Mouse (Mus musculus) lung, postnatal 4 days (tissue): ENCODE results near the gene Mphosph6.

Experiments used
- DNase-seq, 2 experiments: peaks; one replicate each; pipeline ENCODE4 v3.0.0; 2021

Mphosph6 gene

DNA sequence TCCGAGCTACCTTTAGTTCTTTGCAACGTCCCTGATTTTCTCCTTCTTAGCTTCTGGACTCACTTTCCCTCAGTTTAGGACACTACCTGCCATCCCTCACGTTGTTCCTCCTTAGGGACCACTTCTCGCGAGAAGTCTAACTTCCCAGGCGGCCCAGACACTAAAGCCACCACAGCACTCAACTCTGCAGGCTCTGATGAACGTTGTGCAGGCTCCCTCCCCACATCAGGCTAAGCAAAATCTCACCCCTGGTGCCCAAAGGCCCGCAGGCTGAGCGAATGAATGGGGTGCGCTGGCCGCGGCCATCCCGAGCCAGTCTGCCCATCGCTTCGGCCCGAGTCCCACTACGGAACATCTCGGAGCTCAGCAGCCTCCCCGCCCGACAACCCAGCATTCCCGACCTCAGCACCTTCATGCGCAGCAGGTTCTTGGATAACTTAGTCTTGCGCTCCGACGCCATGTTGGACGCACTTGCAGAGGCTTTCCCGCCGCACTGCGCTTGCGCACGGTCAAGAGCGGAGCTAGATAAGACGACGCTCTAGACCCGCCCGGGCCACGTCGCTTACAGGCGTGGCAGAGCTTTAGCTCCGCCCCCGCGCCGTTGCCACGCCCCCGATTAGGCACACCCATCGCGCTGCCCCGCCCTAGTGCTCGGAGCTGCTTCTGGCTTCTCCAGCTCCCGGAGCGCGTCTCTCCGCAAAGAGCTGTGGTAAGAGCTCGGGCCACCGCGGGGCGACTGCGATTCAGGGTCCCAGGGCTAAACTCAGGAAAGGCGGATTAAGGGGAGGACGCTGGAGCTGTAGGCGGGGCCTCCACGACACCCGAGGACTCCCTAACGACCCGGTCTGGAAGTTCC is at the start of gene Mphosph6:
Gene Mphosph6, minus strand, starts transcription at position 501 of the 856 bp plus-strand sequence.
- DNase-seq: peak; percentile 97 to 98

DNA sequence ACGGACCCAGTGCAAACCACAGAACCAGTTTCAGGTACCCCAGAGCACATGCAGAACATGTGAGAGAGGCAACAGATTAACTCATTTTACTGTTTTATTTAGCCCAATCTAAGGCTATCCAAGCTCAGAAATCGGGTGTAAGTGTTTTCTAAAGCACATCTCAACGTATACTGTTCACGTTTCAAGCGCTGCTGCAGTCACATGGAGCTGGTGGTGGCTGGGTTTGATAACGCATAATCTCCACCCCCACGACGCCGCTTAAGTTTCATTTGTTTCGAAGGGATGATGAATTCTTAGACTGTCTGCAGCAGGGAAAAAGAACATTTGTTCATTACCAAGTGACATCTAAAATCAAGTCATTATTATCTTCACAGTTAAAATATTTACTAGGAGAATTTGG is 48.7 kb upstream of the Mphosph6 start:
- DNase-seq: no peak

DNA sequence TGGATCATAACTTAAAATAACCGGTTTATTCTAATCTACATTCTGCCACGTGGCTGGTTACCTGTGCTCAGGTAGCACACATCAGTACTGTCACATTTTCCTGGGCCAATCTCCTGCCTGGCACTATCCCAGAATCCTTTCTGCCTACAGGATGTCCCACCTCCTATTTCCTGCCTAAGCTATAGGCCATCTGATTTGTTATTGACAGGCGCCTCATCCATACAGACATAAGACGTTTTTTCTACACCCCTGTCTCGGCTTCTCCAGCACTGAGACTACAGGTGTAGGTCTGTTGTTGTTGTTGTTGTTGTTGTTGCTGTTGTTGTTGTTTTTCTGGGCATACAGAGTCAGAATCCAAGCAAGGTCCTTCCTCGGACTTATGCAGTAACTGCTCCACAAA is 46.1 kb upstream of the Mphosph6 start:
- DNase-seq: no peak

DNA sequence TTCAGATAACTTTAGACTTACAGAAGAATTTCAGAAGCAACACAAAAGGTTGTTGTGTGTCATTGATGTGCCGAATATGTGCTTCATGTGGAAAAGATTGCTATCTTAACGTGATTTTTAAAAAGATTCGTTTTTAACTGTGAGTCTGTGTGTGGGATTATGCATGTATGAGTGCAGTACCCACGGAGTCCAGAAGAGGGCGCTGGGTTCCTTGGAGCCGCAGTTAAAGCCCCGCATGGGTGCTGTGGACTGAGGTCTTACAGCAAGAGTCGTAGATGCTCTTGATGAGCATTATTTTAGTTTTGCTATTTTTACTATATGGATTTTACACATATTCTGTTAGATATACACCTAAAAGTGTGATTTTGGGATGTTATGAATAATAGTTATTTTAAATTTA is 42.0 kb upstream of the Mphosph6 start:
- no peak for DNase-seq

DNA sequence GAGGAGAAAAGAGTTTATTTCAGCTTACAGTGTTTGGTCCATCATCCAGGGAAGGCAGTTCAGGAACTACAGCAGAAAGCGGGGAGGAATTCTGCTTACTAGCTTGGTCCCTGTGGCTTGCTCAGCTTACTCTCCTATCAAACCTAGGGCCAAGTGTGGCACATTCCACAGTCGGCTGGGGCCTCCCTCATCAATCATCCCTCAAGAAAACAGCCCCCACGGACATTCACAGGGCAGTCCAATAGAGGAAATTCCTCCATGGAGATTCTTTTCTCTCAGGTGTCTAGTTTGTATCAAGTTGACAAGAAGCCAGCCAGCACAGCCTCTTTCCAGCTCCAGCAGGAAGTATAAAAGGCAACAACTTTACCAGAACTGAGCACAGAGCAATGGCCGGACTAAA is 11.8 kb upstream of the Mphosph6 start:
- DNase-seq: no peak

DNA sequence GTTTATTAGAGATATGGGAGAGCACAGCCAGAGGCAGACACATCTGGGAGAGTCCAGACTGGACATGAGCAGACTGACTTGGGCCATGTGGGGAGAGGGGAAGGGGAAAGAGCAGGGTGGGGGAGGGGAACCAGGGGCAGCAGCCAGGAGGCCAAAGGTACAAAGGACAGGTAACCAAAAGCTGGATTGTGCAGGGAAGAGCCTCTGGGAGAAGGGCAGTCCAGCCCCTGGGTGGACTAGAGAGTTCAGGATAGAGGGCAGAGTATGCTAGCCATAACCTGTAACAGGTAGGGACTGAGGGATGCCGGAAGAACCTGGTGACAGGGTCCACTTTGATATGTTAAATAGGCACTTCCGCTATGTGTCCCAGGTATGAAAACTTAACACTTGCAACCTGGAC is 8.9 kb upstream of the Mphosph6 start:
- DNase-seq: no peak

DNA sequence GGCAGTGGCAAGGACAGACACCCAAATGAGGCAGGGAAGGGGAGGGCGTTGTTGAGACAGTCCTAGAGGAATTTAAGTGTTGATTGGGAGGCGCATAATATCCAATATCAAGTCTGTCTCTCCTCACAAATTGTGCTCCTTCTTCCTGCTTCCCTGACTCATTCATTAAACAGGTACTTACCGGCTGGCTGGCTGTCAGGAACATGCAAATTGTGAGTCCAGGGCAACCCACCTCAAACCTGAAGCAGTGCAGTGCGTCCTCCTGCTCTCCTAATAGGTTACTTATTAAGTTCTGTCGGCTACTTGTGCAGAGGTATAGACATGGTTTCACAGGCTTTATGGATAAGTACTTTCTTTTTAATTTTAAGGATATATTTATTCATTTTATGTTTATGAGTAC is 3.7 kb upstream of the Mphosph6 start:
- DNase-seq: peak; percentile 17 to 39

DNA sequence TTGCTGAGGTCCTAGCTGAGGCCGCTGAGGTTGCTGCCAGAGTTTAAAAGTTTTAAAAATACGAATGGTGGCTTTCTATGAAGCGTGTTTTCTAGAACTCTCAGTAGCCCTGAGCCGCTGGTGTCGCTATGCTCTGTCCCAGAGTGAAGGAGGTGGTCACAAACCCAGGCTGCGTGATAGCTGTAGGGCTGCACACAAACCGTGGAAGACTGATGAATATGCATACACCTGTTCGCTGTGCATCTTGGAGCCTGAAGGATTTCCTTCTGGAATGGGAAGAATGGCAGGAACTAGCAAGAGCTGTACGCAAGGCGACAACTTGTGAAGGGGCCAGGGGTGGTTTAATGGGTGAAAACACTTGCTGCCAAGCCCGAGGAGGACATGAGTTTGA is 551 bp upstream of the Mphosph6 start:
- DNase-seq: no peak

DNA sequence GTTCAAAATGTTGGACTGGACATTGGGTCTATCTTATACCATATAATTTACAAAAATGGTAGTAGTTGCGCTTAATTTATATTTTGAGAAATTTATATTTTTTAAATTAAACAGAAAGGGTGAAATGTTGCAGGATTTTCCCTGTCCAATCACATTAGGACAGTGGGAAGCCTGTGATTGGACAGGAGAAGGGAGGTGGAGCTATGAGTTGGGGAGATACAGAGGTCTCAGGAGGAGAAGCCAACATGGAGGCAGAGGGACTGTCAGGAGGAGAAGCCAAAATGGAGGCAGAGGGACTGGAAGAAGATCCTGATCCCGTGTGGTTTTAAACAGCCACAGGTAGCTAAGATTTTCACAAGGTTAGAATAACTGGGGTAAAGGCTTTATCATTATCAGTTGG is 3.7 kb downstream of the Mphosph6 start:
- no peak for DNase-seq

DNA sequence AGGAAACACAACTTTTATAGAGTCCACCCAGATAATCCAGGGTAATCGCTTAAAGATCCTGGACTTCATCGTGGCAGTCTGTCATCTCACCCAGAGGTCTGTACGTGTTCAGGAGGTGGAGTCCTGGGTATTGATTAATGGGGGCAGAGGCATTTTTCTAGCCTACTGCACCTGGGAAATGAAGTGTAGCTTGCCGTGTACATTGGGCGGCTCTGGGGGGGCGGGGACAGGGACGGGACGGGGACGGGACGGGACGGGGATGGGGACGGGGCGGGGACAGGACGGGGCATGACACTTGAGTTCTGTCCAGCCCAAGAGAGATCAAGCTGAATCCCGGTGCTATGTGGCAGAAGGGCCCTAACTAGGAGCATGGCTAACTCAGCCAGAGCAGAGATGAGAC is 5.3 kb downstream of the Mphosph6 start:
- no peak for DNase-seq

DNA sequence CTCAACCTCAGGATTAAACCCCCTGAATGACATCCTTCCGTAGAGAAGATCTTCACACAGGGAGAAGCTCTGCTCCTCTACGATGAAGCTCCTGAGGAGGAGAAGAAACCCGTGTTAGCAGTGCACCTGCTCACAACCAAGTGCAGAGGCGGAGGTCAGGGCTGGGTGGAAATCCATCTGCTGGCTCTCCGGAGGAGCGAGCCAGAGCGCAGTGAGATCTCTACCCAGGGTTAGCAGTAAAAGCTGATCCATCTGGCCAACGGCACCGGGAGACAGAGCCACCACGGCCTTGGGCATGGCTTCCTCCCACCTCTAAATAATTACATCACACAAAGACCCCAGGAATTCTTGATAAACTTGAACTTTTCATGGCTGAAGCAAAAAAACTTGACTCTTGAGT is 7.2 kb downstream of the Mphosph6 start:
- DNase-seq: no peak

DNA sequence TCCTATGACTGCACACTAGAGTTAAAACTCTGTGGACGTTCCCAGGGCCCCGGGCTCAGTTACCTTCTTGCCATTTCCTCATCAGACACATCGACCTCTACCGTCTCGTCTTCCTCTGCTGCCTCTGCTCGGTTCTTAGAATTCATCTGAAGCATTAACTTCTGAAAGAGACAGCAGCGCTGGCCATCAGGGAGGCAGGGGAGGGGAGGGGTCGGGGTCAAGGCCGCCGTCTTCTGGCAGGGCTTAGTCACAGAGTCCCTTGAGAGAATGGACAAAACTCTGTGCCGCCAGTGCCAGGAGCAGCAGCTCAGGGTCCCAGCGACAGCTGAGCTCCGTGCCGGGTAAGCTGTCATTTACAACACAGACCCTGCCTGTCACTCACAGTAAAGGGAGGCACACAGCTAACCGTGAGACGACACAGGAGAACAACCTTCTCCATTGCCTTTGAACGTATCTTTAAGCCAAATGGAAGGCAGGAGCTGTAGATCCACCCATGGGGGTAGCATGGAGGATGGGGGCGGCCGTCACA is 9.1 kb downstream of the Mphosph6 start:
- no peak for DNase-seq

DNA sequence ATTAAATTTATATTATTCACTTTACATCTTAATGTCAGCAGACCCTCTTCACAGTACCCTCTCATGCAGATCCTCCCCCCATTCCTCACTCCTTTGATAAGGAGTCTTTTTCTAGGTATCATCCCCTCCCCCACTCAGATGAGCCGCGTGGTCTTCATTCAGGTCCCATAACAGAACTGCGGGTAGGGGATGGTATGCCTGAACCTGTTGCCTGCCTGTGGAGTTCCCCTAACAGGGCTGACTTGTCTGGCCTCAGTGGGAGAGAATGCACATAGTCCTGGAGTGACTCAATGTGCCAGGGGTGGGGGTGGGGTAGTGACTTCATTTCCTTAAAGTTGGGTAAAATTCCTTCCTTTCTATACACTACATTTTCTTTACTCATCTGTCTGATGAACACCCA is 15.3 kb downstream of the Mphosph6 start:
- DNase-seq: no peak

DNA sequence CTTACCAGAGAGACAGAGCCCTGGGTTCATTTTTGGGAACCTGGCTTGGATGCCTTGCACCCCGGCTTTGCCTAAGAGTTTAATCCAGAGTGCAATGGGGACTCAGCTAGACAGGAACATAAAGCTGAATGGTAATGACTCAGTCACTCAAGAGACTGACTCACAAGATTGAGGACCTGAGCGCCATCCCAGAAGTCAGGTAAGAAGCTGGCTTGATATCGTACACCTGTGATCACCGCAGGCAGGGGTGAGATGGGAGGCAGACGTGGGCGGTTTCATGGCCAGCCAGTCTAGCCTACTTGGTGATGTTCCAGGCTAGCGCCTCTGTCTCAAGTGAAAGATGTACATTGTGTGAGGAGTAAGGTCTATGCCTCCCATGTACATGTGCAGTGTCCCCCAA is 18.7 kb downstream of the Mphosph6 start:
- no peak for DNase-seq

DNA sequence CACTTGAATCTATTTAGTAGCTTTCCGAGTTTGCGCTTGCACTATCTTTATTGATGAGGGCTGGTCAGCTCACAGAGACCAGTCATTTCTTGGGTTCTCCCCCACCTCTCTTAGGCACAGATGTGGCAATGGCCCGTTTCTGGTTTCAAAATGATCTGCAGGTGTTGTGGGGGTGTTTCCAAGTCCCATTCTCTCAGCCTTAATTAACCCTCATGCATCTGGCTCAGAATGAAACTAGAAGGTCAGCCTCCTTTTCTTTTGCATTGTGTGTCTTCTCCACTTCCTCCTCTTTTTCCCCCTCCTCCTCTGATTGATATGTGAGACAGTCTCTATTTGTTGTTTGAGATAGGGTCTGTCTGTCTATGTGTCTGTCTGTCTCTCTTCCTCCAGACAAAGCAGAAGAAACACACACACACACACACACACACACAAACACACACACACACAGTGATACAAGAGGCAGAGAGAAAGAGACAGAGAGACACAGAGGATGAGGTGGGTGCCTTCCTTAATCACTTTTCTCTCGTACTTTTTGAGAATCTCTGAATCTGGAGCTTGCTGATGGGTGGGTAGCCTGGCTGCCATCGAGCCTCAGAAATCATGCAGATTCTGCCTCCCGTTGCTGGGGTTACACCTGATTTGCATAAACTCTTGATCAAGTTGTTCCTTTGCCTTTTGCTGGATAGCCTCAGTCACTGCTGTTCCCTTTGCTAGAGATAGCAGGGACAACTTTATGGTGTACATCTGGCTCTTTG is 20.2 kb downstream of the Mphosph6 start:
- no peak for DNase-seq

DNA sequence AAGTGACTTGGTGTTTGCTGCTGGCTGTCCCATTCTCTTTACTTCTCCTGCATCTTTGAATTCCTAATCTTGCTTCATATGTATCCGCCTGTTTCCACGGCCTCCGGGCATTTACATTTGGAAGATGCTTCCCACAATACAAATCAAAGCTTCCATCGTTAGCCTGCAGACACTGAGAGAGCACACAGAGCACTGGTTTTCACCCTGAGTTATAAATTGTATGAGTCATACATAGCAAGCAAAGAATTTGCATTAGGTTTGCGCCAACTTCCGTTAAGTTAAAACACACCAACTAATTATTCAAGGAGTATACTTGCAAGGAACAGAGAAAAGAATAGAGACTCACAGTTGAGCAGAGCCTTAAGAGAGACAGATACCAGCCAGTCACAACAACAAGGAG is 22.4 kb downstream of the Mphosph6 start:
- no peak for DNase-seq

DNA sequence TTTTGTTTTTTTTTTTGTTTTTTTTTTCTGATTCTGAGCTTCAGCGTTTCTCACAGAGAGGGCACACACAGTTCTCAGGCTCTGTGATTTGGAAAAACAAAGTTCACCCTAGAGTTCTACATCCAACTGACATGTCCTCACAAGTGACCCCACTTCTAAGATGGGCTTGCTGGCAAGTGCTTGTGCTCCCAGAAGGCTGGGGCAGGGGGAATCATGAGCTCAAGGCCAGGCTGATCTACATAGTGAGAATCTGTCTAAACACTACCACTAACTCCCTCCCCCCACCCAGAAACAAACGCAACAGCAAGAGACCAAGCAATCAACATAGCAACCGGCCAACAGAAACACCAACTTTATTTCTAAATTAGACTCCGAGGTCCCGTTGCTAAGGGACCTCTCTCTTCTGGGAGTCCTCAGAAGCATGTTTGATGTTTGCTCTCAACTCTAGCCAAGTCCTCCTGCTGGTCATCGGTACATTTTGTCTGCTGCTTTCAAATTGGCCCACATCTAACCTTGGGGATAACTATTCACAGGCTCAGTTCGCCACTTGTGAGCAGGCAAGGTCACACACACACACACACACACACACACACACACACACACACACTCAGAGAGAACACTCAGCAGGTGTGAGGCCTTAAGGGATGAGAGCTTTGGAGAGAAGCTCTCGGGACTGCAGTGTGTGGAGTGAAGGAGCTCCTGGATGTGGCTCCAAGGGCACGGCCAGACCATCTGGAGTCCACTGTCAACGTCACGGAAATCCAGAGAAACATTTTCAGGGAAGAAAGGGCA is 23.0 kb downstream of the Mphosph6 start:
- no peak for DNase-seq

DNA sequence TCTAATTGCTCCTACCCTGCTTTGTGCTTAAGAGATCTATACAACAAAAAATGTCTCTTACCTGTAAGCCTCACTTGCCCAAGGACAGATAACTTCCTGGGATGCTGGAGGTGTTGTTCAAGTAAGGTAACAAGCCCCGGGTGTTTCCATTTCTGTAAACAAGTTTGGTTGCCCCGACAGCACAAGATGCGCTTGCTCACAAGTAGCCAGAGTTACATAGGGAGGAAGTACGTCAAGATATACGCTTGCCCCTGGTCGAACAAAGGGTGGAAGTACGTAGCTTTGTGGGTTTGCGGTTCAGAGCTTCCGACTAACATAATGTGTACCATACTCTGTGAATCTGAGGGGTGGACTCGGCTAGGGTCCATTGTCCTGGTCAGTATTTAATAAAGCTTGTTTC is 25.7 kb downstream of the Mphosph6 start:
- no peak for DNase-seq

DNA sequence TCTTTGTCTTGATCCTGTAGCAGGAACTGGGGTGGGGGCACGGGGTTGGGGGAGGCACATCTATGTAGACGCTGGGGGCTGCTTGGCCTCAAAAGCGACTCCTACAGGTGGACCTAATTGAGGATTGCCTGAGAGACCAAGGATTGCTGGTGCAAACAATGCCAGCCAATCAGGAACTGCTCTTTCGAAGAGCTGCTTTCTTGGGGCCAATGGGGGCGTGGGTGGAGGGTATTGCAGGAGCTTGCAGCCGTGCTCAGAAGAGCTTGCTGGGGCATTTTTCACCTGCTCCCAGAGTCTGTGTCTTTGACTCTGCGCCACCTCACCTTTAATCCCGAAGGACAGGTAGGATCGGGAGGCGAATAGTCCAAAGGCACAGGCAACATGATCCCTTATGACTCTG is 26.1 kb downstream of the Mphosph6 start:
- DNase-seq: no peak

DNA sequence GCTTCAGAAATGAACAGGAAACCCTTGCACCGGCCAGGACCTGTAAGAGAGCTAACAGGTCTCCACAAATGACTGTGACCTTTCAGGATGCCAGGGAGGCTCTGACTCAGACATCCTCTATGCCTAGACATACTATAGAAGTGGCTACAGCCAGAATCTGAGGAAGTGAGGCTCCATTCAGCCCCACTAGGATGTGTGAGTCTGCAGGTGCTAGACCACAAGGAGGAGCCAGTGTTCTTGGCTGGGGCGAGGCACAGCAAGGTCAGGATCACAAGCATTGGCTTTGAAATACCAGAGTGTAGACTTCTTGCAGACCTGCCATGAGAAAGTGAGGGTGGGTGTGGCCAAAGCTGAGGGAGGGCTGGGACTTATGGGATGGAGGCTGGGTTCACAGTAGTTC is 29.1 kb downstream of the Mphosph6 start:
- peak; percentile 19 to 26 for DNase-seq

DNA sequence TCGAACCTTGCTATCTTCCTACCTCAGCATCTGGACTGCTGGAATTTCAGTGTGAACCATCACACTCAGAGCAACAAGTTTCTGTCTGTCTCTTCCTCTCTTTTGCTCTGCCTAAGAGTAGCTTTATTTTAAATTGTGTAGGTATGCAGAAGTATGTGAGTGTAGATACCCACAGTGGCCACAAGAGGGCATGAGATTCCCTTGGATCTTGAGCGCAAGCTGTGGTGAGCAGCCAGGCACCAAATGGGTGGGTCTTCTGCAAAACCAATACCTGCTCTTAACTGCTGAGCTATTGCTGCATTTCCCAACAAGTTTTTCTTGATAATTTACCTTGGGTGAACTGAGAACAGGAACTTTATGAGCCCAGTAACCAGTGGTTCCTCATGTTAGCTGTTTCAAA is 29.6 kb downstream of the Mphosph6 start:
- peak in 1 of 2 experiments; percentile 45 for DNase-seq

DNA sequence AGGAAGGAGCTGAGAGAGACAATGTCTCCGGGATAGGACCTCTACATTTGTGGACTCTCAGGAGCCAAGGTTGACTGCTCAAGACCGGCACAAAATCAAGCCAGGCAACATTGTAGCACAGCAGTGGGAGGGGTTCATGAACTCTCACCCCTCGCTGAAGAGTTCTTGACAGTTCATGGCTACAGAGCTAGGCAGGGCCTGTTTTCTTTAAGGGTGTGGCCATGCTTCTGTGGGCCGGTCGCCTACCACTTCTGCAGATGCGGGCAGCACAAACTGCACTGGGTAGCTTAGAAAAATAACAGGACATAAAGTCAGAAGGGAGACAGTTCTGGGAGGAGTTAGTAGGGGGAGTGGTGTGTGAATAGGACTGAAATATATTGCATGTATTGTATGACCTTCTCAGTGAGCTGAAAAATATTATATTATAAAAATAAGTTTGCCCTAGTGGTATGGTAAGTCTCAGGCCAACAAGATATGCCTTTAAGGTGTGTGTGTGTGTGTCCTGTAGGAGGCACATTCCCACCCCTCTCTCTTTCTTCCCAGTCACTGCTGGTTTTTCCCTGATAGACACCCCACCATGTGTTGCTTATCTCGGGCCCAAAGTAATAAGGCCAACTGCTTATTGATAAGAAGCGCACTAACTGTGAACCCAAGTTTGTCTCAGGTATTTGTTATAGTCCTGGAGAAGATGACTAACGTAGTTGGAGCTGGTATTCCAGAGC is 30.5 kb downstream of the Mphosph6 start:
- DNase-seq: no peak

DNA sequence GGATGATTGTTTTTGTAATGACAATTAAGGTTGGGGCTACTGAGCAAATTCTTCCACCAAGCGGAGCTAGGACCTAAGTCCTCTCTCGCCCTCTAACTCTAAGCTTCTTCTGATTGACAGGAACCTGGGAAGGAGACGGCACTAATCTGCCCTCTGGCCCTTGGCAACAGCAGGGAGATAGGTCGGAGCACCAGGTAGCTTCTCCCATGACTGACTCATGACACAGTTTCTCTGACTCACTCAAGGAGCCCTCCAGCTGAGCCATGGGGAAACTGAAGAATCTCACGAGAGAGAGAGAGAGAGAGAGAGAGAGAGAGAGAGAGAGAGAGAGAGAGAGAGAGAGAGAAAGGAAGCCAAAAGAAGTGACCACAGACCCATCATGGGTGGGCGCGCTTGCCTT is 32.8 kb downstream of the Mphosph6 start:
- no peak for DNase-seq
